Mouse (Mus musculus) gastrocnemius, postnatal 14 days (tissue): ENCODE results near the gene Slc35a2. TPM values are rescaled to one million over a fixed set of nuclear protein-coding genes. Genes with fewer than 3 reads are reported as not detected.
"Not testable (repeated sequence)": the region's sequence is repeated elsewhere in the genome, so short reads cannot be mapped to it uniquely, and the experiment has no call there.

ENCODE experiments used
- DNase-seq: peaks from one replicate; pipeline ENCODE4 v3.0.0; 2021; ENCODE audit warnings: mixed read lengths
- intact Hi-C: fragments of 180-260 bp; cut with DNase I; formaldehyde crosslinking; loops from one replicate; pipeline ENCODE4 v1.15.1; 2025; ENCODE audit warnings: low total_unique reads
- total RNA-seq, 2 experiments: library from RNA; stranded (reverse); gene quantifications; 2 replicates each; pipeline ENCODE4 v1.2.3; 2021

Gene Slc35a2
- total RNA-seq, 2 experiments from 2014 or later, result 8.7 to 10.2 TPM

DNA sequence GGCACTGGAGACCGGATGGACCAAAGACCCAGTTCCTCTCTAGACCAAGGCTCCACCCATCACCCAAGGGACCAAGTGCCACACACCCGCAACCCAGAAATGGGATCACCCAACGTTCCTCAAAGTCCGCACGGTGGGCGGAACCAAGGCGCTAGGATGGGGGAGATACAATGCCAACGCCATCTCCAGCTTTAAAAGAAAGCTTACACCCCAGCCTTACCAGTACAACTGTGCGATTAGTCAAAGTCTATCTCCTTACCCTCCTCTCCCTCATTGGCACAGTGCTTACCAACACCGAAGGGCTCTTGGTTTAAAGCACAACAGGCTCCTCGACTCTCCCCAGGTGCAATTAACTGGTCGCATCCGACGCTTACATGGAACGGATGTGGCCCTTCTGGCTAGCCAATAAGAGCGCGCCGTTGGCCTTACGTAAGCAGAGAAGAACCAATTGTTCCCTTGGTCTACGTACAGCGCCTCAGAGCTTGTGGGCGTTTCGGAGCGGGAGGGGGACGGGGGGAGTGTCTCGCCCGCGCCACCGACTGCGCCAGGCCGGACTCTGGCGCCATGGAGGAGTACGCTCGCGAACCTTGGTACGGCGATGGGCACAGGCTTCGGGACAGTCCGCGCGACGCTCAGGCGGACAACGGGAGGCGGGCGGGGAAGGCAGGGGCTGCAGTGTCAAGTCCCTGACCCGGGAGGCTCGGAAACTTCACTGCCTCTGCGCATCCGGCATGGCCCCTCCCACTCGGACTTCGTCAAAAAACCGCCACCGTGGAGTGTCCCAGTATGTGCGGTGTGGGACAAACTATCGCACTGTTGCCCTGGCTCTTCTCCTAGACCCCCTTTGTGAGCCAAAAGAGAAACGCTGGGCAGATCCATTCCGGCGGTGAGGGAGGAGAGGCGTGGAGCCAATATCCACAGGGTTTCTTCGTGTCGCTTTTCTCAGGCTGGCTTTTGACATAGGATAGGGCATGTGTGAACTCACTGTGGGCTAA, 15.3 kb downstream of the Slc35a2 start, which contains the start of the genes Pqbp1 and Timm17b:
TSS of gene Pqbp1 (minus strand) at position 390 of the 995 bp plus-strand sequence.
TSS of gene Timm17b (plus strand) at position 478 of the 995 bp plus-strand sequence.
- DNase-seq, result peak; percentile 87
- intact Hi-C loops, result no loop called here

DNA sequence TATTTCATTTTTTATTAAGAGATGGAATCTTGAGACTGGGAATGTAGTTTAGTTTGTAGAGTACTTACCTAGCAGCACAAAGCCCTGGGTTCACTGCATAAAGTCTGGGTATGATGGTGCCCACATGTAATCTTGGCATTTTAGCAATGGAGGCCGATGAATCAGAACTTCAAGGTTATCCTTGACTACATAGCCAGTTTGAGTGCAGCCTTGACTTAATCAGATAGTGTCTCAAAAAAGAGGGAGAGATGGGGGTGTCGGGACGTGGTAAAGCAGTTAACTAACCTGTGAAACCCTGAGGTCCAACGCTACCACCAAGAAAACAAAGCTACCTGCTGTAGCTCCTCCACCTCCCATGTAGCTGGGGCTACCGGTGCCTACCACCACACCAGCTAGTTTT, 20.6 kb downstream of the Slc35a2 start:
- intact Hi-C loops, result no loop called here

DNA sequence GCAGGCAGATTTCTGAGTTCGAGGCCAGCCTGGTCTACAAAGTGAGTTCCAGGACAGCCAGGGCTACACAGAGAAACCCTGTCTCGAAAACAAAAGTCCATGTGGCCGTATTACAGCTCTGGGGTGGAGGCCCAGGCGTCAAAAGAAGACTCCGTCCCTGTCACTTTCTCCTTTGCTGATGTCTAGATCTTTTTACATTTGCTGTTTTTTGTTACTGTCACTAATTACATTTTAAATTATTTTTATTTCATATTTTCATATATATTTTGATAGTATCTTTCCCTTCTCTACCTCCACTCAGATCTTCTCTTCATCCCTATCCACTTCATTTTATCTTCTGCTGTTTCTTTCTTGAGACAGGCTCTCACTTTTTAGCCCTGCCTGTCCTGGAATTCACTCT, 23.9 kb downstream of the Slc35a2 start, which contains the start of gene Gm10491:
TSS of gene Gm10491 (minus strand) at position 101 of the 400 bp plus-strand sequence.
- DNase-seq, result no peak
- intact Hi-C loops, result no loop called here

More for the DNA sequence above, 20.6 kb downstream of the Slc35a2 start:
- no peak for DNase-seq

DNA sequence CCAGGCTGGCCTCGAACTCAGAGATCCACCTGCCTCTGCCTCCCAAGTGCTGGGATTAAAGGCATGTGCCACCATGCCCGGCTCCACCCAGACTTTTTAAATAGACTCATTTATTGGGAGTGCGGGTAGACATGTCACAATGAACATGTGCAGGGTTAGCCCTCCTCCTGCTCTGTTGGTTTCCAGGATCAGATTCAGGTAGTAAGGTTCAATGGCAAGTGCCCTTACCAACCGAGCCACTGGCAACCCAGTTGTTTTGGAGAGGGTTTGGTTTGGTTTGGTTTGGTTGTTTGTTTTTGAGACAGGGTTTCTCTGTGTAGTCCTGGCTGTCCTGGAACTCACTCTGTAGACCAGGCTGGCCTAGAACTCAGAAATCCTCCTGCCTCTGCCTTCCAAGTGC, 25.4 kb downstream of the Slc35a2 start, which contains the start of gene Gm10490:
TSS of gene Gm10490 (plus strand) at position 301 of the 400 bp plus-strand sequence.
- DNase-seq, intact Hi-C loops: not testable (repeated sequence)

DNA sequence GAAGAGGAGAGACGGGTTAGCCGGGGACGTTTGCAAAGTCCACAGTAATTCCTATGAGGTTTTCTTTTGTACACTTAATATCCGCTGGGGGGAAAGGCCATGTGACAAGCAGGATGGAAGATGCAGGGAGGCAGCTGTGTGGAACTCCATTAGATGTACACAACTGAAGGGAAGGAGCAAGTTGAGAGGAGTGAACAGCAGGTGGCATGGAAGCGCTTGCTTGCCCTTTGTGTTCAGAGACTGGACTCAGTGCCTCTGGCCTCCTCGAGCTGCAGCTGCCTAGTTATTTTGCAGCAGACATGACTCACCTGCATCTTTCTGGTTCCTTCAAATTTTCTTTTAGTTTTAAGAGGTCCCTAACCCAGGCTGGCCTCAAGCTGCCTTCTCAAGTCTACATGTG, 26.6 kb downstream of the Slc35a2 start:
- intact Hi-C loops, result no loop called here

DNA sequence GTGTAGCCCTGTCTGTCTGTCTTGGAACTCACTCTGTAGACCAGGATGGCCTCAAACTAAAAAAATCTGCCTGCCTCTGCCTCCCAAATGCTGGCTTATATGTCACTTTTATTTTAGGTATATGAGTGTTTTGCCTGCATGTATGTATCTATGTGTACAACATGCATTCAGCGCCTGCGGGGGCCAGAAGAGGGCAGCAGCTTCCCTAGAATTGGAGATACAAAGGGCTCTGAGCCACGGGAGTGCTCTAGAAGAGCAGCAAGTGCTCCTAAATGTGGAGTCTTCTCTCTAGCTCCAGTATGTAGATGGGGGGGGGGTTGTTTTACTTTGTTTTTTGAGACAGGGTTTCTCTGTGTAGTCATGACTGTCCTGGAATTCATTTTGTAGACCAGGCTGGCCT, 31.8 kb downstream of the Slc35a2 start:
- DNase-seq, result not testable (repeated sequence)
- intact Hi-C loops, result loop anchor here (5.0 kb wide), 1 partner anchor 102 kb away; the partner anchor contains the start of gene Glod5

More for the DNA sequence above, 26.6 kb downstream of the Slc35a2 start:
- no peak for DNase-seq

DNA sequence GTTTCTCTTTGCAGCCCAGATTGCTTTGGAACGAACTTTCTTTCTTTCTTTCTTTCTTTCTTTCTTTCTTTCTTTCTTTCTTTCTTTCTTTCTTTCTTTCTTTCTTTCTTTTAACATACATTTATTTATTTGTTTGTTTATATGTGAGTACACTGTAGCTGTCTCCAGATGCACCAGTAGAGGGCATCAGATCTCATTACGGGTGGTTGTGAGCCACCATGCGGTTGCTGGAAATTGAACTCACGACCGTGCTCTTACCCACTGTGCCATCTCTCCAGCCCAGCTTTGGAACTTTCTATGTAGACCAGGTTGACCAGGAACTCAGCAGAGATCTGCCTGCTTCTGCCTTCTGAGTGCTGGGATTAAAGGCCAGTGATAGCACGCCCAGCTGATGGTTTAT, 34.1 kb downstream of the Slc35a2 start:
- DNase-seq, result not testable (repeated sequence)
- intact Hi-C loops, result loop anchor here (5.0 kb wide), 1 partner anchor 99 kb away; the partner anchor contains the start of gene Glod5

DNA sequence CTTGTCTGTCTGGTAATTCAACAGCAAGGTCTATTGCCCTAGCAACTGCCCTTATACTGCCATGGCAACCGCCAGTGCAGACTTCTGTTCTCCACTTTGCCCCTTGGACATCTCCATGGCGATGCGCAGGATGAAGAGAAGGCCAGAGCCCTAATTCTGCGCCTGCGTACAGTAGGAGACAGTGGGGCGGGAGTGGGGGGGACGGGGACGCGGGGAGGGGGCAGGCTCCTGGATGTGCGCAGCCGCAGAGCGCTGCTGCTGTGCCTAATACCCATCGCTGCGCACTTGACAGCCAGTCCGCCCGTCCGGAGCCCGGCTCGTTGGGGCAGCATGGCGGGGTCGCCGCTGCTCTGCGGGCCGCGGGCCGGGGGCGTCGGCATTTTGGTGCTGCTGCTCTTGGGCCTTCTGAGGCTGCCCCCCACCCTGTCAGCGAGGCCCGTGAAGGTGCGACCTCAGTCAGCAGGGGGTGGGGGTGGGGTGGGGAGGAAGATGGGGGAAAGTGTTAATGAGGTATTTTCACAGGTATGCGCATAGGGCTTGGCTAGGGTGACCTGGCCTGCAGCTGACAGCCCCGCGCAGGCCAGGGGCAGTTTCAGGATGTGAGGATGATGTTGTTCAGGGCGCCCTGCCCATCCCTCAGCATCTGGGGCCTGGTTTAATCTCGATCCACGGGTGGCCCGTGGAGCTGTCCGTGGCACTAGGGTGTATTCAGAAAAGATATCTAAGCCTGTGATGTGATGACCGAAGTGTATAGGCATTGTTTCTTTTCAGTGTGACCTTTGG, 36.0 kb downstream of the Slc35a2 start, which contains the start of gene Pcsk1n:
TSS of gene Pcsk1n (plus strand) at position 222 of the 783 bp plus-strand sequence.
- intact Hi-C loops, result loop anchor here (5.0 kb wide), 1 partner anchor 98 kb away; the partner anchor contains the start of gene Glod5
- no peak for DNase-seq

DNA sequence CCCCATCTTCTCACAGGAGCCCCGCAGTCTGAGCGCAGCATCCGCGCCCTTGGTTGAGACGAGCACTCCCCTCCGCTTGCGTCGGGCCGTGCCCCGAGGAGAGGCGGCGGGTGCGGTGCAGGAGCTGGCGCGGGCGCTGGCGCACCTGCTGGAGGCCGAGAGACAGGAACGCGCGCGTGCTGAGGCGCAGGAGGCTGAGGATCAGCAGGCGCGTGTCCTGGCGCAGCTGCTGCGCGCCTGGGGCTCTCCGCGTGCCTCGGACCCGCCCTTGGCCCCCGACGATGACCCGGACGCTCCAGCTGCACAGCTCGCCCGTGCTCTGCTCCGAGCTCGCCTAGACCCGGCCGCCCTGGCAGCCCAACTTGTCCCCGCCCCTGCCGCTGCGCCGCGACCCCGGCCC, 38.2 kb downstream of the Slc35a2 start:
- DNase-seq, result no peak

DNA sequence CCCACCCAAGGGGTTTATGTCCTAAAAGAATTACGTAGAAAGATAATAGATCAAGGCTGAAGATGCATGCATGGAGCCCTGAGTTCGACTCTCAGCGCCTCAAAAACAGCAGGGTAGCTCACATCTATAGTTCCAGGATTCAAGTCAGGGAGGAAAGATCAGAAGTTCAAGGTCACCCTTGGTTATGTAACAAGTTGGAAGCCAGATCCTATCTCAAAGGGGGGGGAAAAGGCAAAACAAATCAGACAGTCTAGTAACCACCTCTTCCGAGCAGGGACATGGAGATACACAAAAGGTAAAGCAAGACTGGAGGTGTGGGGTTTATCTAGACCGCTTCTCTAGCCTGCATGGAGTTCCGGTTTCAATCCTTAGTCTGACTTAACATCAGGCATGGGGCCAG, 42.4 kb downstream of the Slc35a2 start:
- DNase-seq, result no peak
- intact Hi-C loops, result no loop called here

More for the DNA sequence above, 38.2 kb downstream of the Slc35a2 start:
- intact Hi-C loops, result no loop called here

DNA sequence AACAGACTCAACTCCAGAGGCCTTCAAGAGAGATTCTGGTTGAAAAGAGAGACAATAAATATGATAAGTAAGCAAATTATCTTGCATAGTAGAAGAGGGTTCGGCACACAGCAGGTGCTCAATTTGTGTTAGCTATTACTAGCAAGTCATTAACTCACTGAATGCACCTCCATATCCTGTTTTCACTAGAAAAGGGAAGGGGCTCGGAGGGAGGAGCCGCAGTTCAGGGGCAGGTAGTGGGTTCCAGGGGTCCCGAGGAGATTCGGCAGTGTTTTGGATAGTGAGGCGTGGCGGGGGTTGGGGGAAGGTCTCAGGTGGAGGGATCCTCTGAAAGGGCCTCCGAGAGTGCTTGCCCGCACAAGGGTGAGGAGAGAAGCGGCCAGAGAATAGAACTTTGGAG, 43.3 kb downstream of the Slc35a2 start:
- intact Hi-C loops, result no loop called here
- DNase-seq, result no peak

DNA sequence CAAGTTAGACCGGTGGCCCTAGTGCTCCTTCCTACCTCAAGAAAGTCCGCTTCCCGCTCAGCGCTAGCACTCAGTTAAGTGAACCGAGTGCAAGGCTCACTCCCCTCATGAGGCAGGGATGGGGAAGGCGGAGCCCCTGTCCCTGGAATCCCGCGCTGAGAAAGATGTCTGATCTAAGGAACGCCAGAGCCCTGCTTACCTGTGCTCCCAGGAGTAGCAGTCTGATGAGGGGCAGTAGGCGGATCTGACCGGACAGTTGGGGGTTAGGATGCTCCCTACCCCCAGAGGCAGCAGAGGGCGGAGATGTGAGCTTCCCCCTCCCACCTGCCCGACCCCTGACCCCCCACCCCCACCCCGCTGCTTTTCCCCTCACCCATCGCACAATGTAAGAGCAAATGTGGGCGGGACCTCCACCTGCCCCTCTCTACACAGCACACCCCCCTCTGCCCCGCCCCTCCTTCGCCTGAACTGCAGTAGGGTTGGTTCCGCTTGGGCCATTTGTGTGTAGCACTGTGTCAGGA, 44.5 kb downstream of the Slc35a2 start, which contains the start of gene Eras:
TSS of gene Eras (minus strand) at position 338 of the 521 bp plus-strand sequence.
- no peak for DNase-seq
- intact Hi-C loops, result no loop called here

DNA sequence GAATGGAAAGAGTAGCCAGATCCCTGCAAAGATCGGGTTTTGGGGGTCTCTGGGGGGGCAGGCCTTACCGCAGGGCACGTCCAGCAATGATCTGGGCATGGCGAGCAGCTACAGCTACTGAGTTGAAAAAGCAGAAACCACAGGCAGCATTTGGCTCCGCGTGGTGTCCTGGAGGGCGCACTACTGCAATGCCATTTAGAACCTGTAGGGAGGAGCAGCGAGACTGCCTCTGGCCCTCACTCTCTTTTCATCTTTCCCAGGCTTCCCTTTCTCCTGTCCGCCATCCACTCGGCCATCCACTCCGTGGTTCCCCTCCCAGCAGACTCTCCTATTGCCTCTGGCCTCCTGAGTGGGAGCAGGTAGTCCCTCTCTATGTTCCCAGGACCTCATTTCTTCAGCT, 53.0 kb downstream of the Slc35a2 start:
- DNase-seq, result no peak
- intact Hi-C loops, result no loop called here

DNA sequence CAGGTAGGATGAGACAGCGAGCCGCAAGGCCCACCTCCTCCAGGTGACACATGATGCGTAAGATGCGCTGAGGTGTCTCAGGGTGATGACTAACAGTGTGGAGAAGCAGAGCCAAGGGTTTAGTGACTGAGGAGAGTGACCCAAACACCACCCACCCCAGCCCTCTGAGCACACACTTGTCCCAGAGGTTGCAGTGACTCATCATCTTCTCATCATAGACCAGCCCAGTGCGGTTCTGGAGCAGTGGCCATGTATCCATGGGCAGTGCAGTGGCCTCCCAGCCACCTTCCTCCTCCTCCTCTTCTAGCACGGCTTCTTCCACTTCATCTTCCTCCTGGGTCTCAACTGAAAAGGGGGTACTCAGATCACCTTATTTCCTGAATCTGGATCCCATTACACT, 53.8 kb downstream of the Slc35a2 start:
- intact Hi-C loops, result no loop called here
- DNase-seq, result no peak

Other genes with a start within 250 kb of the Slc35a2 start
- gene Syp, start 245.6 kb upstream of the Slc35a2 start, total RNA-seq, result 1 to 10 TPM in 1 of 2 experiments, under 1 TPM in 1; 0.86 to 1.4 TPM
- gene Prickle3, start 226.8 kb upstream of the Slc35a2 start, total RNA-seq, result 10 to 100 TPM; 10.3 to 18.7 TPM
- gene Plp2, start 212.6 kb upstream of the Slc35a2 start, total RNA-seq, result 10 to 100 TPM; 40.3 to 50.8 TPM
- 1 to 10 TPM; 4.4 to 6.4 TPM for gene Magix, start 202.8 kb upstream of the Slc35a2 start, total RNA-seq
- 10 to 100 TPM; 15.9 to 16.4 TPM for gene Gpkow, start 186.9 kb upstream of the Slc35a2 start, total RNA-seq
- 10 to 100 TPM; 20.4 to 22.8 TPM for gene Wdr45, start 169.7 kb upstream of the Slc35a2 start, total RNA-seq
- not detected for gene Gm45208, start 161.8 kb upstream of the Slc35a2 start, total RNA-seq
- 1 to 10 TPM; 6.1 to 9.0 TPM for gene Praf2, start 155.6 kb upstream of the Slc35a2 start, total RNA-seq
- 1 to 10 TPM in 1 of 2 experiments, under 1 TPM in 1; 0.86 to 1.8 TPM for gene Ccdc120, start 133.1 kb upstream of the Slc35a2 start, total RNA-seq
- 1 to 10 TPM; 8.8 to 9.7 TPM for gene Tfe3, start 121.5 kb upstream of the Slc35a2 start, total RNA-seq
- 10 to 100 TPM; 16.8 to 17.4 TPM for gene Gripap1, start 94.3 kb upstream of the Slc35a2 start, total RNA-seq
- under 1 TPM; 0.66 to 0.68 TPM for gene Kcnd1, start 61.7 kb upstream of the Slc35a2 start, total RNA-seq
- gene Otud5, start 42.7 kb upstream of the Slc35a2 start, total RNA-seq, result 10 to 100 TPM; 16.8 to 19.1 TPM
- gene Pim2, start 5.8 kb upstream of the Slc35a2 start, total RNA-seq, result 1 to 10 TPM; 1.1 to 1.2 TPM
- gene Pqbp1, start 15.2 kb downstream of the Slc35a2 start, total RNA-seq, result 10 to 100 TPM; 27.3 to 32.0 TPM
- 10 to 100 TPM; 43.9 to 44.8 TPM for gene Timm17b, start 15.3 kb downstream of the Slc35a2 start, total RNA-seq
- gene Gm10491, start 23.8 kb downstream of the Slc35a2 start, total RNA-seq, result not detected
- gene Gm10490, start 25.5 kb downstream of the Slc35a2 start, total RNA-seq, result not detected
- gene Pcsk1n, start 35.8 kb downstream of the Slc35a2 start, total RNA-seq, result under 1 TPM in 1 of 2 experiments, not detected in 1; 0.14 TPM
- not detected for gene Eras, start 44.6 kb downstream of the Slc35a2 start, total RNA-seq
- 1 to 10 TPM; 5.0 to 5.5 TPM for gene Hdac6, start 63.9 kb downstream of the Slc35a2 start, total RNA-seq
- under 1 TPM in 1 of 2 experiments, not detected in 1; 0.21 TPM for gene Gata1, start 94.0 kb downstream of the Slc35a2 start, total RNA-seq
- gene Glod5, start 134.5 kb downstream of the Slc35a2 start, total RNA-seq, result not detected
- 1 to 10 TPM; 5.2 to 5.5 TPM for gene Suv39h1, start 190.7 kb downstream of the Slc35a2 start, total RNA-seq
- under 1 TPM; 0.84 to 0.93 TPM for gene Was, start 206.5 kb downstream of the Slc35a2 start, total RNA-seq
- gene Wdr13, start 248.9 kb downstream of the Slc35a2 start, total RNA-seq, result 10 to 100 TPM; 19.6 to 20.6 TPM